Mouse (Mus musculus): ENCODE data around the gene Rps17.

The Rps17 gene

DNA sequence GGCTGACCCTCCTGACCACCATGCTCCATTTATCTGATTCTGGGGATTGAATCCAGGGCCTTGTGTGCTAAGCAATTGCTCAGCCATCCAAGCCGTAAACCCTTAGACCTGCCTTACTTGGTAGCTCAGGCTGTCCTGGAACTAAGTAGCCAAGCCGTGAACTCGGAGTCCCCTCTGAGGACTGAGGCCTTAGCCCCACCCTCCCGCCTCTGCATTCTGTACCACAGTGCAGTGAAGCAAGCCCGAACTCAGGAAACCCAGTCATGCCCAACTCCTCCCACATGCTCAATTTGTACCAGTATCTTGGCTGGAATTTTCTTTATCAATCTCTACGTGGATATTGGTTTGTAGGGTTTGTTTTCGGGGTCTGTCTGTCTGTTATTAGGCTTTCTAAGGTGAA, 13.2 kb downstream of the Rps17 start:
- DNase-seq (ENCODE audit: low read depth, low spot score) = no peak

DNA sequence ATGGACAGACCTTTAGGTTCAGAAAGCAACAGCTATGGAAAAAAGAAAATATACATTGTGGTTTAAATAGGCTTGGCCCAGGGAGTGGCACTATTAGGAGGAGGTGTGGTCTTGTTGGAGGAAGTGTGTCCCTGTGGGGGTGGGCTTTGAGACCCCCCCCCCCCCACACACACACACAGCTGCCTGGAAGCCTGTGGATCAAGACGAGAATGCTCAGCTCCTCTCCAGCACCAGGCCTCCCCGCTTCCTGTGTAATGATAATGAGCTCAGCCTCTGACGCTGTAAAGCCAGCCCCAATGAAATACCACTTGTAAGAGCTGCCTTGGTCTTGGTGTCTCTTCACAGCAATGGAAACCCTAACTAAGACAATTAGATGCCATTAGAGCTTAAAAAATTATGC, 14.3 kb downstream of the Rps17 start:
- no peak for DNase-seq (ENCODE audit: low read depth, low spot score)

DNA sequence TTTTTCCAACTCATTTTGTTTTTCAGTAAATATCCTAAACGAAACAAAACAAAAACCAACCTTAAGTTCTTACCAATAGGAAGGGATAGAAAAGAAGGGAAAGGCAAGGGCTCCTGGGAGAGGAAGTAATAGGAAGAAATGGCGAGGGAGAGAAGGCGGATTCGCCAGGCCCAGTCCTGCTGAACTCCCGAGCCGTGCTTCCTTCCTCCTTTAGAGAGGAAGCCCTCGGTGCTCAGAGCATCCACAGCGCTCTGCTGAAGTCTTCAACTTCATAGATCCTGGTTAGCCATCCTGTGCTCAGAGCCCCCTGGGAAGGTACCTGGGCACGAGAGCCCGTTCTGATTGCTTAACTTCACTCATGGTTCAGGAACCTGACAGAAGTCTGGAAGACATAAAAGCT, 17.4 kb downstream of the Rps17 start:
- no peak for DNase-seq (ENCODE audit: low read depth, low spot score)

DNA sequence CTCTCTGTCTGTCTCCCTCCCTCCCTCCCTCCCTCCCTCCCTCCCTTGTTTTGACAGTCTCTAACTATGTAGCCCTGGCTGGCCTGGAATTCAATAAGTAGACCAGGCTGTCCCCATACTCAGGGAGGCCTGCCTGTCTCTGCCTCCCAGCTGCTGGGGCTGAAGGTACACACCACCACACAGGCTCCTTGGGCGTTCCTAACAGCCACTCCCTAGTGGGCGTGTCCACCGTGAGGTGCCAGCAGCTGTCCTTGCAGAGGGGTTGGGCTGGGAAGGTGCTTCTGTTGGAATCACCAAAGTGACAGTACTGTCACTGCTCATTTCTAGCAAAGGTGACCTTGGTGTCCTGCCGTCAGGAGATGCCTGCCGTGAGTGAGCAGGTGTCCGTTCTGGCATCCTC, 18.2 kb downstream of the Rps17 start:
- DNase-seq (ENCODE audit: low read depth, low spot score) = no peak

DNA sequence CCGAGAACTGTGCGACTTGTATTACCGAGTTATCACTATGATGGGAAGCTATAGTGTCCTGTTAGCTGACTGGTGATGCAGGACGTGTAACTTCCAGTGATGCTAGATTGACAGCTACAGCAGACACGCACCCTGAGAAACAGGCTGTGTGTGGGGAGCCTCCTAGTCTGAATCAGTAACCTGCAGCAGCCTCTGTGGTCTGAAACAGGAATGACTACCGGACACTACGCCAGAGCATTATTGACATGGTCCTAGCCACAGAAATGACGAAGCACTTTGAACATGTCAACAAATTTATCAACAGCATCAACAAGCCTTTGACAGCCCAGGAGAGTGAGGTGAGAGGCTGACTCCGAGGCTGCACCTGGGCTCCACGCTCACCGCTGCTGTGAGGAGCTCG, 19.0 kb downstream of the Rps17 start:
- DNase-seq (ENCODE audit: low read depth, low spot score) = no peak

DNA sequence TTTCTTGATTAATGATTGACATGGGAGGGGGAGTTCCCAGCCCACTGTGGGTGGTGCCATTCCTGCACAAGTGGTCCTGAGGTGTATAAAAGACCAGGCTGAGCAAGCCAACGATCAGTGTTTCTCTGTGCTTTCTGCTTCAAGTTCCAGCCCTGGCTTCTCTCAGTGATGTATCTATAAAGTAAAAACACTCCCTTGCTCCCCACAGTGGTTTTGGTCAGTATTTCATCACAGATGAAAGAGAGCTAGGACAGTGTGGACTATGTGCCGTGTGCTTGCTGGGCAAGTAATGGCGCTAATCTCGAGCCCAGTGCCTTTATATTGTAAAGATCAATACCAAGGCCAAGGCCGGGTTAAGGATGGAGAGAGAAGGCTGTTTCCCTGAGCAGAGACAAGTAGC, 23.3 kb downstream of the Rps17 start:
- no peak for DNase-seq (ENCODE audit: low read depth, low spot score)

DNA sequence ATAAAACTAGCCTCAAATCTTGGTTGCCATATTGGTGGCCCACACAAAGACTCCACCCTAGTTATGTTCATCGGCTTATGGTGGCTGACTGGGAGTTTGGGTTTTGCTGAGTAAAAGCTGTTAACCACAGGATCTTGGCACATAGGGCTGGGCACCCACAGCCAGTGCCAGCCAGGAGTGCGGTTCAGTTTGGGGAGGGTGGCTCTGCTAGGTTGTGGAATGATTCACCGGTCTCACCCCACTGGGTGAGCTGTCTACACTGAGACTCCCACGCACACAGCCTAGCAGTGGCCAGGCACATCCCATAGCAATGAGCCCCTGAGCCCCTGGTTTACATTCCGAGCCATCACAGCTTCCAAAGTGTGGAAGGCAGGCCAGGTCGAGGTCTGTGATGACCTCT, 25.3 kb downstream of the Rps17 start:
- no peak for DNase-seq (ENCODE audit: low read depth, low spot score)

DNA sequence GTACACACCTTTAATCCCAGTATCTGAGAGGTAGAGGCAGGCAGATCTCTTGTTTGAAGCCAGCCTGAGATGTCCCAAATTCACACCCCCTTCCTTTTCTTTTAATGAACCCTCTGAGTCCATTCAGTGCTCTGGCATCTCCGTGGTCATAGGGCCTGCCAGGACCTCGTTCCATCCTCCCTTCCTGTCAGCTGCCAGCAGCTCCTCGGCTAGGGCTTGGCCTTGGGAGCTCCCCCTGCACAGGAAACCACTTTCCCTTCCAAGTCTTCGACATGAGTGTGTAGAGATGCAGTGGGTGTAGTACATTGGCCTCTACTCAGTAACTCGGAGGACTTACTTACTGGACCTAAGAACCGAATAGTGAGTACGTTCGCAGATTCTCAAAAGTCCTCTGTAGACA, 29.5 kb downstream of the Rps17 start:
- DNase-seq (ENCODE audit: low read depth, low spot score) = no peak

DNA sequence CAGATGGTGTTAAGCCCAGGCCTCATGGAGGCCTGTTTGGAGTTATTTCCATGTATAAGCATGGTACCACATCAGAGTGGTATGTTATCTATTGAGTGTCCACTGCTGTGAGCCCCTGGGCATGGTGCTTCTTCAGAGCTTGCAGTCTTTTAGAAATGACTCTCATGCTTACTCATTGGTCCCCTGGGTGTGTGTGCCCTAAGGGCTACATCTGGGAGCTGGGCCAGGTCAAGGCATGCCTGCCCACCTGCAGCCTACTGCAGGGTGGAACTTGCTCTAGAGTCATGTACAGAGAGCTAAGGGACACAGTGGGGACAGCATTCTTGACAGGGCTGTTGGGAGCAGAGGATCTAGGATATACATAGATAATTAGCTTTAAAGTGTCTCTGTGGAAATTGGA, 33.5 kb downstream of the Rps17 start:
- no peak for DNase-seq (ENCODE audit: low read depth, low spot score)

DNA sequence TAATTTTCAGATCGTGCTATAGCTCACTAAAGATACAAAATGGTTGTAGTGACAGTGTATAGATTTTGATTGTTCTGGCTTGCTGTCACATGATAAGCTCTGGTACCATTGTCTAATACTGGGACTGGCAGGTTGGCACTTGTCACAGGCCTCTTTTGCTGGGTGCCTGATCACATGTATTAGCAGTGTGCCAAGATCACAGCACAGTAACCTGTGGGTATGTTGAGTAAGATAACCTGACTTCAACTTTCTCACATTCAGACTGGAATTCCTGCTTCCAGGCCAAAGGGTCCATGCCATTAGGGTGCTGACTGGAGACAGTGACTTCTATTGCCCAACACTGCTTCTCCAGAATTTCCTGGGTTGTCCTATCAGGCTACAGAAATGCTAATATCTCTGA, 33.9 kb downstream of the Rps17 start:
- no peak for DNase-seq (ENCODE audit: low read depth, low spot score)

DNA sequence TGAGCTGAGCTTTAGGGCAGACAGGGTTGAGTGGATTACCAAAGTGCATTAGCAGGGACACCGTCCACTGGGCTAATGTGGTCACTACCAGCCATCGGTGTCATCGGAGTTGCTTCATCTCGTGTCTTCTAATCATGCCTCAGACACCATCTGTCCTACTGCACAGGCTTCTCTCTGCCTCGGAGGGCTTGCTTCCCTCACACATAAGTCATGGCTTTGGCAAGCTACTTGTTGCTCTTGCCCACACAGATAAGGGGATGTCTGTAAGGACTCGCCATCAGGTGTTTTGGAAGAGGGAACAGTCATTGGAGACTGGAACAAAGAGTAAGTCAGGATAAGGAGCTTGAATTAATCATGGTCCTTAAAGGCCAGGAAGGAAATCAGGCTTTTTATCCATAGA, 35.8 kb downstream of the Rps17 start:
- no peak for DNase-seq (ENCODE audit: low read depth, low spot score)

DNA sequence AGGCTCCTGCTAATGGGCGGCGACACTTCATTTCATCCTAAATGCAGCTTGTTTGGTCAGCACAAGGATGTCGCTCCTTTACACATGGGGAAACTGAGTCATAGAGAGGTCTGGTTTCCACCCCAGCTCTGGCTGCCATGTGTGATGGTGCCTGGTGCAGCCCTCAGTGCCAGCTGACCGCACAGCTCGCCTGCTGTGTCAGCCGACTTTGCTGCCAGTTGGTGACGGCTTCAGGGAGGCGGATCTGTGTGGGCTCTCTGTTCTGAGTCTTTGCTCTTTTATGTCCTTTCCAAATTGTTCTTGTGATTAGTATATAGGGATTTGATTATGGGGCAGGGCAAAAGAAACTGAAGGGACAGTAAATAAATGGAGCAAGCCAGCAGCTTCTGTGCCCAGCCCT, 37.3 kb downstream of the Rps17 start:
- DNase-seq (ENCODE audit: low read depth, low spot score) = no peak

DNA sequence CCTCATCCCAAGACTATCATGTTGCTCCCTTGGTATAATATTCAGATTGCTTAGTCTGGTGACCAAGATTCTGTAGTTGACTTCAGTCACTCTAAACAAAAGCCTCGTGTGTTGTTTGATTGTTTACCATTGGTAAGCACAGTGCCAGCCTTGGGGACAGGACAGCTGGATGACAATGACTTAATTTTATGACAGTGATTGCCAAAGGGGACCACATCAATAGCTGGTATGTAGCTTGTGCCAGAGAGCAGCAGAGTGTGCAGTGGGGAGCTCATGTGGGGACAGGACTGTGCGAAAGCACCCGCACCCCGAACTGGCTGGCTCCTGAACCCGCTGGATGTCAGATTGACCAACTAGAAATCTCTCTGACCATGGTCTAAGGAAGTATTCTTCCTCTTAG, 40.4 kb downstream of the Rps17 start:
- no peak for DNase-seq (ENCODE audit: low read depth, low spot score)

DNA sequence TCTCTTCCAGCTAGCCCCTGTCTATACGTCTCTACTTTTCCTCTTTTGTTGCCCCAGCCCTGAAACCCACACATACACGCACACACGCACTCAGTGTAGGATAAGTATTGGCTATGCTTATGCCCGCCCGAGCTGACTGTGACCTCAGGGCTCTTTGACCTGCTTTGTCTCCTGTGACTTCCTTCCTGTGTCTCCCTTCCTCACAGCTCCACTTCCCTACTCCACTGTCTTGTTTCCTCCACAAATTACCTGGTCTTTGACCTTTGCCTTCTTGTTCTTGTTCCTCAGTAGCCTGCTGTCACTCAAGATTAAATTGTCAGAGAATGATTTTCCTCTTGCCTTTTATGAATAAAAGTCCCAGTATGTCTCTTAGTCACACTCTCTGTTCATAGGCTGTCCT, 41.0 kb downstream of the Rps17 start:
- no peak for DNase-seq (ENCODE audit: low read depth, low spot score)

DNA sequence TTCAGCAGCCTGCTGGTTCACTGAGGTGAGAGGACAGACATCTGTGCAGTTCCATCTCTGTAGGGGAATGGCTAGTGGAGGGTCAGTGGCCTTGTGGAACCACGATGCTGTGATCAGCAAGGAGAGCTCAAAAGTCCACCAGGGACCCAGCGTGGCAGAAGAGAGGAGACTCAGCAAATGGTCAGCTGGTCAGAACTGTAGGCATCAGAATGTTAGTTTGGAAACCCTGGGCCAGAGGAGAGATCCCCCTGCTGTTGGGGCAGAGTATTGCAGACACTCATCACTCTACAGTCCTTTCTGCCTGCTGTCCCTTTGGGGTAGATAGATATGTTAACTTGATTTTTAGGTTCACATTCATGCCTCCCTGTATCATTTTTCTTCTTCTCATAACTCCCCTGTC, 41.4 kb downstream of the Rps17 start:
- no peak for DNase-seq (ENCODE audit: low read depth, low spot score)

DNA sequence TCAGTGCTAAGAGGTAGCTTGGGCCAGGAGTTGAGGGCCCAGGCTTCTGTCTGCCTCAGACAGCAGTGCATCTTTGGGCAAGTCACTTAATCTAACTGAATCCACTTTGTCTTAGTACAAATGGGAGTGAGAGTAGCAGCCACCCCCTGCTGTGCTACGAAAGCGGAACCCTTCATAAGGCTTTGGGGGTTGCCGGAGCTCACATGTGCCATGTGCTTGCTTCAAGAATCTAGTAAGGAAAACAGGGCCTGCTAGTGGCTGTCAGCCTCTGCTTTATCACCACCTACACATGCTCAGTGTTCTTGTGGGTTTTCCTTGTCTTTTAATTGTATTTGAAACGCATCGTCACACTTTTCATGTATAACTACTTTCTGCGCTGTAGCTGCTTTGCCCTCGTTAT, 43.7 kb downstream of the Rps17 start:
- no peak for DNase-seq (ENCODE audit: low read depth, low spot score)

DNA sequence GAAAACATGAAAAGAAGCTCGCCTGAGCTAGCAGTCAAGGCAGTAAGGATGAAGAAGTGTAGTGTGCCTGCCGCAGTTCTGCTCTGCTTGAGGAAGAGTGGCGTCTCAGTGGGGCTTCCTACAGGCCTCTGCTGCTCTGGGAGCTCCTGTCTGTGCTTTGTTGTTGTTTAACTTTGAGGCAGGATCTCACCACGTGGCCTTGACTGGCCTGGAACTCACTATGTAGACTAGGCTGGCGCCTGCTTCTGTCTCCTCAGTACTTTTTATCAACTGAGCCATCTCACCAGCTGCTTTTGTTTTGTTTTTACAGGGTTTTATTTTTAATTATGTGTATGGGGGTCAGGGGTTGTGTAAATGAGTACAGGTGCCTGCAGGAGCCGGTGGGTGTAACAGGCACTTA, 46.8 kb downstream of the Rps17 start:
- no peak for DNase-seq (ENCODE audit: low read depth, low spot score)

DNA sequence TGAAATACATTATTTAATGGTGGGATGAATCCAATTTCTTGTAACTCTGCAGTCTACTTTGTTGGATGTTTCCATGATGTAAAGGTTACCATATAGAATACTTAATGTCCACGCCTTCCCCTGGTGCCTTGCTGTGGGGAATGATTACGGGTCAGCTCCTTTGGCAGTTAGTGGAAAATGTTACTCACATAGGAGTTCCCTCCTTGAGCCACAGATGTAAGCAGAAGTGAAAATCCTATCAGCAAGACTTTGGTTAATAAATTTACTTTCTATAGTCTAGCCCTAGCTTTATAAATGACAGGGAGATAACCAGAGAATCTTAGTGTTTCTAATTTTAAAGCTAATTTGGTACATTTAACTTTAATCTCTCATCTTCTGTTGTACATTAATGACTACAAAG, 49.9 kb downstream of the Rps17 start:
- DNase-seq (ENCODE audit: low read depth, low spot score) = no peak
